Mouse (Mus musculus) liver, embryonic 12.5 days (tissue): ENCODE measurements around the gene Hoxa3. TPM values are rescaled to one million over a fixed set of nuclear protein-coding genes. Genes with fewer than 3 reads are reported as not detected.
A peak's percentile ranks its signal among the peaks of the same experiment; 100 is the strongest.

Source experiments
- ATAC-seq: fragments of 200-750 bp; cut with Nextera tagmentation; 2 replicates; pipeline ENCODE4 v1.8.0; 2017; ENCODE audit warnings: moderate number of reproducible peaks, mild to moderate bottlenecking, moderate library complexity
- H3K27ac ChIP-seq: fragments of 300-500 bp; sonication (generic); 2 replicates; pipeline ENCODE4 v1.5.1; 2016; ENCODE audit warnings: mild to moderate bottlenecking
- H3K27me3 ChIP-seq: fragments of 300-500 bp; sonication (generic); replicated peaks from 2 replicates; pipeline ENCODE4 v1.6.1; 2016; ENCODE audit warnings: mild to moderate bottlenecking, moderate library complexity
- H3K36me3 ChIP-seq: fragments of 300-500 bp; sonication (generic); 2 replicates; pipeline ENCODE4 v1.6.1; 2016; ENCODE audit warnings: mild to moderate bottlenecking, moderate library complexity
- H3K4me1 ChIP-seq: fragments of 300-500 bp; sonication (generic); 2 replicates; pipeline ENCODE4 v1.6.1; 2016
- H3K4me2 ChIP-seq: fragments of 300-500 bp; sonication (generic); 2 replicates; pipeline ENCODE4 v1.6.1; 2016; ENCODE audit warnings: mild to moderate bottlenecking, moderate library complexity
- H3K4me3 ChIP-seq: fragments of 300-500 bp; sonication (generic); 2 replicates; pipeline ENCODE4 v1.5.1; 2016; ENCODE audit warnings: mild to moderate bottlenecking, moderate library complexity
- H3K9ac ChIP-seq: fragments of 300-500 bp; sonication (generic); 2 replicates; pipeline ENCODE4 v1.6.1; 2016; ENCODE audit warnings: mild to moderate bottlenecking, moderate library complexity
- H3K9me3 ChIP-seq: fragments of 300-500 bp; sonication (generic); replicated peaks from 2 replicates; pipeline ENCODE4 v1.6.1; 2016; ENCODE audit warnings: mild to moderate bottlenecking, moderate library complexity
- WGBS: fragments of 180-500 bp; shearing (Covaris S2); methylation state at CpG from one replicate; pipeline ENCODE4 v1.1.7; 2016; ENCODE audit not compliant: insufficient replicate concordance; 5-methylcytosine and 5-hydroxymethylcytosine counted together
- polyA plus RNA-seq: library from polyadenylated mRNA; unstranded; fragments of >200 nt; fragmentation: Nextera tagmentation; extraction: Ambion mirVana; gene quantifications from 2 replicates; pipeline ENCODE4 v1.2.1, GENCODE M21; 2016

Hoxa3 gene
- polyA plus RNA-seq, 1 experiment from 2014 or later, result 0.97 TPM

DNA sequence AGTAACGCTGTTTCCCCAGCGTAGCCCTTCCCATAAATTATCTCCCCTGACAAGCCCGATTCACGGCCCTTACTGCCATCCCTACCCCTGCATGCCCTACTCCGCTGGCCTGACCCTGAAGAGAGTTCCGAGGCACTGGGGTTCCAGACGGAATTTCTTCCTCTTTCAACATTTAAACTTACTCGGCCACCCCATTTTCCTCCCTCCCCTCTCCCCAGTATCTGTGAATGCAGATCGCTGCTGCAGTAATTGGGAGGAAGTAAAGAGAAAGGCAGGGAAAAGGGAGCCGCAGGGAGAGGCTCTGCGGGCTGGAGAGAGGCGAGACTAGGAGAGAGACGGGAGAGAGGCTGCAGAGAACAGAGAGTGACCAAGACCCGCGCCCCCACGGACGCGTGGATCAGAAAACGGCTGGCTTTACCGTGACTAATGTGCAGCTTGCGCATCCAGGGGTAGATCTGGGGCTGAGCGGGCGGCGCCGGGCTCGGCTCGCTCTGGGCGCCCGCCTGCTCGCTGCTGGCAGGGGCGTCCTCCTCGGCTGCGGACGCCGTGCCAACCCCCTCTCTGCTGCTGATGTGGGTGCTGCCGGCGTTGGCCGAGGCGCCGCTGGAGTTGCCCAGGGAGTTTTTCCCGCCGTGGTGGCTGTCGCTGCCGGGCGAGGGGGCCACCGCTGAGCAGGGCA lies 9.6 kb downstream of the Hoxa3 start:
- H3K4me2 ChIP-seq, result peak overlapping the region; percentile 68
- under 1% methylated on average over 44 of the region's 46 CpGs for WGBS
- peak overlapping the region; percentile 53 for H3K4me3 ChIP-seq
- no peak overlapping the region for H3K27ac ChIP-seq
- H3K4me1 ChIP-seq, result peaks cover 8% of the 10 kb centered on the region; the same call in 1 of the 2 replicates
- H3K36me3 ChIP-seq, result no peaks in the 10 kb centered on the region
- peaks cover 100% of the 10 kb centered on the region for H3K27me3 ChIP-seq
- H3K9ac ChIP-seq, result peak overlapping the region; percentile 61
- no peaks in the 10 kb centered on the region for H3K9me3 ChIP-seq
- no peak for ATAC-seq

DNA sequence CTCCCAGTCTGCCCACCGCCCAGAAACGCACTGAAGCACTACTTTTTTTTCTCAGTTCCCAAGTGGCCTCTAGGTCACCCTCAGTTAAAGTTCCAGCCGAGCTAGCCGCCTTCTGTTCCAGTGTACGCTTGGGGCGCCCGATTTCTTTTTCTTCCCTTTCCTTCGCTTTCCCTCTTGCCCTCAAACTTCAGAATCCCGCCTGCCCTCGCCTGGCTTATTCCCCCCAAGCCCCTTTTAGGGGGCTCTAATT lies 10.1 kb downstream of the Hoxa3 start:
- peak overlapping the region; percentile 61 for H3K9ac ChIP-seq
- peaks cover 8% of the 10 kb centered on the region; the same call in 1 of the 2 replicates for H3K4me1 ChIP-seq
- WGBS, result under 1% methylated on average over 10 of the region's 10 CpGs
- no peaks in the 10 kb centered on the region for H3K36me3 ChIP-seq
- peak overlapping the region; percentile 53 for H3K4me3 ChIP-seq
- H3K9me3 ChIP-seq, result no peaks in the 10 kb centered on the region
- H3K27ac ChIP-seq, result no peak overlapping the region
- peaks cover 100% of the 10 kb centered on the region for H3K27me3 ChIP-seq
- no peak for ATAC-seq
- H3K4me2 ChIP-seq, result peak overlapping the region; percentile 68

- H3K9ac ChIP-seq, result 0 out of 2 replicates have a peak overlapping the region, but pooled peaks have one; percentile 61
- peaks cover 100% of the 10 kb centered on the region for H3K27me3 ChIP-seq
- H3K4me2 ChIP-seq, result peak overlapping the region; percentile 68
- H3K4me3 ChIP-seq, result peak overlapping the region; percentile 53
- ATAC-seq, result no peak
- no peaks in the 10 kb centered on the region for H3K36me3 ChIP-seq
- peaks cover 8% of the 10 kb centered on the region; the same call in 1 of the 2 replicates for H3K4me1 ChIP-seq
- H3K9me3 ChIP-seq, result no peaks in the 10 kb centered on the region
- H3K27ac ChIP-seq, result no peak overlapping the region
- 9% methylated on average over 22 of the region's 22 CpGs for WGBS
These were observed 10.6 kb downstream of the Hoxa3 start for GRCm38 (mm10) chr6:52202362-52203120.

DNA sequence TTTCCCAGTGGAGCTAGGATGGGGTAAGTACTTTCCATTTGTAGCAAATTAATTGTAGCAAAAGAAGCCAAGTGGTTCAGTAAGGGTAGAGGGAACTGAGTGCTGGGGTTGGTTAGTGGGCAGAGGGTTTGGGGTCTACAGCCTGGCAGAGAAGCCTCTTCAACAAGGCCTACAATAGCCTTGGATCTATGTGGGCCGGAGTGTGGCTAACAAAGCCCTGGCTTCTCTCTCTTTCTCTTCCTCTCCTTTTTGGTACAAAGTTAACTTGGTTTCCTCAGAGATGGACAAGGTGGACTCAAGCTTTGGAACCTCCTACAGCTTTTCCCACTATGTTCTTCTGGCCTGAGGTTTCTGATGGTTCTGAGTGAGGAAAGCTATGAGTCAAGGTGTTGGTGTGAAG lies 11.9 kb downstream of the Hoxa3 start:
- no peak for ATAC-seq
- no peak overlapping the region for H3K4me2 ChIP-seq
- H3K27me3 ChIP-seq, result peaks cover 100% of the 10 kb centered on the region

DNA sequence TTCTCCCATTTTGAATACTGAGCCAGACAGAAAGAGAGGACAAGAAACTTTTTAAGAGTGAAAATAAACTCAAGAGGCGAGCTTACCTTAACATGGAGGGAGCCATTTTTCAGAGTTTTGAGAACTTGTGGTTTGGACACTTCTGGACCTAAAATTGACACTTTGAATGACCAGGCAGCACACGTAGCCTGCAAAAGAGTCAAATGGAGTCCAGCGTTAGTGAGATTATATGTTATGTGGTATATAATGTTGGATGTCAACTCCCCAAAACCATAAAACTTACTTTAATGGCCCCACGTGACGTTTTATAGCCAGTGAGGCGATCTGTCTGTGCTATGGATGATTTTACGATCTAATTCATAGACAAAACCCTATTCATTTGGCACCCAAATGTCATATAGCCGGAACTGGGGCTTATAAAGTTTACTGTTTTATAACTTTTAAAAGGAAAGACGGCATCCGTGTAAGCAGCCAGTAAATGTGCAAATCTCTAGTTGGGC lies 12.3 kb downstream of the Hoxa3 start:
- no peak for ATAC-seq
- H3K4me1 ChIP-seq, result peaks cover 8% of the 10 kb centered on the region; the same call in 1 of the 2 replicates
- H3K9me3 ChIP-seq, result no peaks in the 10 kb centered on the region
- H3K27me3 ChIP-seq, result peaks cover 100% of the 10 kb centered on the region
- H3K27ac ChIP-seq, result no peak overlapping the region
- H3K4me3 ChIP-seq, result no peak overlapping the region
- 27% methylated on average over 10 of the region's 10 CpGs for WGBS
- no peak overlapping the region for H3K4me2 ChIP-seq
- no peaks in the 10 kb centered on the region for H3K36me3 ChIP-seq
- H3K9ac ChIP-seq, result no peak overlapping the region

More for the DNA sequence above, 11.9 kb downstream of the Hoxa3 start:
- no peak overlapping the region for H3K4me3 ChIP-seq
- H3K36me3 ChIP-seq, result no peaks in the 10 kb centered on the region
- H3K9ac ChIP-seq, result no peak overlapping the region
- H3K4me1 ChIP-seq, result peaks cover 8% of the 10 kb centered on the region; the same call in 1 of the 2 replicates
- H3K9me3 ChIP-seq, result no peaks in the 10 kb centered on the region
- H3K27ac ChIP-seq, result no peak overlapping the region
- WGBS, result 50% methylated on average over 1 of the region's 1 CpGs

DNA sequence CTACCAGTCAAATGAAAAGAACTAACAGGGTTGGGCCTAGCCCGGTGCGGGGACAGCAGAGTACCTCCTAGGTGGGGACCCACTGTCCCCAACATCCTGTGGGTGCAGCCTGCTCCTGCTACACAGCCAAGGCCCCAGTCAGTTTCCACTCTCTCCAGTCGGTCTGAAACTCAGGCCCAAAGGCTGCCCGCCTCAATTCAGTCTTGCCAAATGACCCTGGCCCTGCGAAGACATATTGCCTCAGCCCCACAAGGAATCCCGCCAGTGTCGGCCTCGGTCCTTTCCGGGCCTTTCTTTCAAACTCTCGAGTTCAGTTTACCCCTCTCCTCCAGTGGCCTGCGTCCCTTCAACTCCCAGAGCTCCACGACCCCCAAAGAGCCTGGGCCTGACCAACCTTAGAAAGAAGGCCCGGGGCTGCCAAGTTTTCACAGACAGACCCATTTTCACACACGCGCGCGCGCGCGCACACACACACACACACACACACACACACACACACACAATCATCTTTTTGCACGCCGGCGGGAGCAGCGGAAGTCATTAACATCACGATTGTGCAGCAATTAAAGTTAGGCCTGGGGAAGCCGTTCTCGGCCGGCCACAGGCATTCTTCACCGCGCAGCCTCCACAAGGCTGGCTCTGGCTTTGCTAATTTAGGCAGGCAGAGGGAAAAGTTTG lies 12.9 kb downstream of the Hoxa3 start:
- no peak overlapping the region for H3K9ac ChIP-seq
- 18% methylated on average over 30 of the region's 30 CpGs for WGBS
- no peaks in the 10 kb centered on the region for H3K36me3 ChIP-seq
- no peaks in the 10 kb centered on the region for H3K9me3 ChIP-seq
- no peak for ATAC-seq
- no peak overlapping the region for H3K4me3 ChIP-seq
- H3K4me1 ChIP-seq, result peaks cover 8% of the 10 kb centered on the region; the same call in 1 of the 2 replicates
- H3K4me2 ChIP-seq, result peak overlapping the region; percentile 3; the same call in 1 of the 2 replicates
- no peak overlapping the region for H3K27ac ChIP-seq
- peaks cover 100% of the 10 kb centered on the region for H3K27me3 ChIP-seq

GRCm38 (mm10) chr6:52197271-52197670 lies 15.9 kb downstream of the Hoxa3 start:
- ATAC-seq, result no peak
- 6% methylated on average over 10 of the region's 10 CpGs for WGBS
- Histone ChIP-seq H3K9me3 (no peaks in the 10 kb centered on the region), H3K4me2 (no peak overlapping the region), H3K27me3 (peaks cover 99% of the 10 kb centered on the region), H3K36me3 (no peaks in the 10 kb centered on the region), H3K9ac (no peak overlapping the region), H3K4me1 (peaks cover 3% of the 10 kb centered on the region; the same call in 1 of the 2 replicates), H3K27ac (no peak overlapping the region), H3K4me3 (no peak overlapping the region)

GRCm38 (mm10) chr6:52196811-52197210 lies 16.3 kb downstream of the Hoxa3 start:
- ATAC-seq, result no peak
- Histone ChIP-seq H3K9me3 (no peaks in the 10 kb centered on the region), H3K27me3 (peaks cover 99% of the 10 kb centered on the region), H3K27ac (no peak overlapping the region), H3K4me2 (no peak overlapping the region), H3K4me1 (peaks cover 7% of the 10 kb centered on the region), H3K4me3 (no peak overlapping the region), H3K36me3 (no peaks in the 10 kb centered on the region), H3K9ac (no peak overlapping the region)
- 10% methylated on average over 9 of the region's 9 CpGs for WGBS

DNA sequence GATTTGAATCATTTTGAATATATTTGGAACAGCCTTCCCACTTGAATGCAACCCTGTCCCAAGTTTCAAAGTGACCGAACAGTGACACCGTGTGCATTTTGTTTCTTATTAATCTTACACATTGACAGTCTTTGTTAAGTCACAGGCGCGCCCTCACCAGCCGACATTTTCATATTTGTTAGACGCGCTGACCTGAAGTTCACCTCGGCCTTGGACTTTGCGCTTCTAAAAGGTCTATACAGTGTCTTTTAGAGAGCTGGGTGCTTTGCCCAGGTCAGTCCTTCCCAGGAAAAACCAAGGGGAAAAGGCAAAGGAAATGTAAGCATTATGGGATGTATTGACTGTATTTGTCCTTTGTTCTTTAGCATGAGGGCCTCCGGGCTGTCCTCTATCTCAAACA lies 18.4 kb downstream of the Hoxa3 start:
- H3K27me3 ChIP-seq, result peaks cover 99% of the 10 kb centered on the region
- peaks cover 13% of the 10 kb centered on the region for H3K4me1 ChIP-seq
- H3K4me2 ChIP-seq, result no peak overlapping the region
- H3K9me3 ChIP-seq, result no peaks in the 10 kb centered on the region
- no peak overlapping the region for H3K27ac ChIP-seq
- H3K4me3 ChIP-seq, result no peak overlapping the region
- no peak for ATAC-seq
- no peaks in the 10 kb centered on the region for H3K36me3 ChIP-seq
- 16% methylated on average over 10 of the region's 10 CpGs for WGBS
- H3K9ac ChIP-seq, result no peak overlapping the region

DNA sequence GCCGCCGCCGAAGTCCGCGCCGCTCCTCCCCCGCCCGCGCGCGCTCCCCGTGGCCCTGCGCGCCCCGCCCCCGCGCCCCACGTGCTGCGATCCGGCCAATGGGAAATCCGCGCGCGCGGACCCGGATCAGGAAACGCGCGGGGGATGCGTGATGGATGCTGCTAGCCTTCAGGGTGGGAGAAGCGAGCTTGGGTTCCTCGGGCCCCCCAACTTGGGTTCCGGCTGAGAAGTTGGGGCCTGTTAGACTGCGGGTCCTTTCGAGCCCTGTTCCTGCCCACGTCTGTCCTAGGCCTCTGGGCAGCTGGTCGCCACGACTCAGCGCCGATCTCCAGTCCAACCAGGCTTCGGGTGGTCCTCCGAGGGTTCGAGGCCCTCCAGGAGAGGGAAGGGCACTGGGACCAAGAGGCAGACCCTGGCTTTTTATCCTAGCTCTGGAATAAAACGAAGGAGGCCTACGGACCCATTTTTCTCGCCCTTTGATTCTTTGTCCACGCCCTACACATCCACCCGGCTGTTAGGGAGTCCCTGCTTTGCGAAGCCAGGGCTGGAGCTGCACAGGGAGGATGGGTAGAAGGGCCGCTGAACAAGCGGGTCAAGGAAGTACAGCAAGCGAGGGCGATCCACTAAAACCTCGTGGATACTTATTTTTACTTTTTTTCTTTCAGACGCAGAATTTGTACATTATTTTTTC lies 21.1 kb downstream of the Hoxa3 start:
- Histone ChIP-seq H3K4me3 (peak overlapping the region; percentile 54), H3K27ac (no peak overlapping the region), H3K27me3 (peaks cover 99% of the 10 kb centered on the region), H3K4me2 (peak overlapping the region; percentile 63), H3K4me1 (peaks cover 13% of the 10 kb centered on the region), H3K36me3 (no peaks in the 10 kb centered on the region), H3K9me3 (no peaks in the 10 kb centered on the region), H3K9ac (peak overlapping the region; percentile 48)
- 3% methylated on average over 33 of the region's 55 CpGs for WGBS
- 0 out of 2 replicates have a peak, but pooled peaks have one; percentile 24 for ATAC-seq

GRCm38 (mm10) chr6:52190906-52191810 lies 22.0 kb downstream of the Hoxa3 start, which contains the start of gene Hoxa4:
Gene Hoxa4 (minus strand): TSS chr6:52191753.
- Histone ChIP-seq H3K36me3 (no peaks in the 10 kb centered on the region), H3K4me1 (peaks cover 13% of the 10 kb centered on the region), H3K27ac (peak within 1 kb of the TSS; percentile 67), H3K9me3 (no peaks in the 10 kb centered on the region), H3K4me3 (peak within 1 kb of the TSS; percentile 54), H3K9ac (peak within 1 kb of the TSS; percentile 60), H3K4me2 (peak within 1 kb of the TSS; percentile 63), H3K27me3 (peaks cover 99% of the 10 kb centered on the region)
- no peak for ATAC-seq
- 2% methylated on average over 78 of the region's 102 CpGs for WGBS
